Mouse (Mus musculus) liver, embryonic 15.5 days (tissue): ENCODE results near the gene Spint1. TPM values are rescaled to one million over a fixed set of nuclear protein-coding genes. Genes with fewer than 3 reads are reported as not detected.

Experiments
- ATAC-seq: fragments of 200-750 bp; cut with Nextera tagmentation; 2 replicates; pipeline ENCODE4 v1.8.0; 2017; ENCODE audit warnings: moderate number of reproducible peaks, mild to moderate bottlenecking, moderate library complexity; ENCODE audit not compliant: insufficient read depth
- H3K27ac ChIP-seq: fragments of 300-500 bp; sonication (generic); replicated peaks from 2 replicates; pipeline ENCODE4 v1.5.1; 2015; ENCODE audit warnings: mild to moderate bottlenecking, inconsistent platforms
- H3K27me3 ChIP-seq: fragments of 300-500 bp; sonication (generic); 2 replicates; pipeline ENCODE4 v1.6.1; 2015; ENCODE audit warnings: mild to moderate bottlenecking, inconsistent platforms
- H3K36me3 ChIP-seq: fragments of 300-500 bp; sonication (generic); replicated peaks from 2 replicates; pipeline ENCODE4 v1.6.1; 2015; ENCODE audit warnings: moderate library complexity, mild to moderate bottlenecking, inconsistent platforms
- H3K4me1 ChIP-seq: fragments of 300-500 bp; sonication (generic); replicated peaks from 2 replicates; pipeline ENCODE4 v1.6.1; 2015; ENCODE audit warnings: inconsistent platforms
- H3K4me2 ChIP-seq: fragments of 300-500 bp; sonication (generic); 2 replicates; pipeline ENCODE4 v1.6.1; 2015; ENCODE audit warnings: moderate library complexity, mild to moderate bottlenecking, inconsistent platforms
- H3K4me3 ChIP-seq: fragments of 300-500 bp; sonication (generic); replicated peaks from 2 replicates; pipeline ENCODE4 v1.5.1; 2015; ENCODE audit warnings: mild to moderate bottlenecking, inconsistent platforms
- H3K9ac ChIP-seq: fragments of 300-500 bp; sonication (generic); 2 replicates; pipeline ENCODE4 v1.6.1; 2015; ENCODE audit warnings: moderate library complexity, mild to moderate bottlenecking, inconsistent platforms
- H3K9me3 ChIP-seq: fragments of 300-500 bp; sonication (generic); replicated peaks from 2 replicates; pipeline ENCODE4 v1.6.1; 2016; ENCODE audit warnings: inconsistent platforms
- WGBS: fragments of 180-500 bp; shearing (Covaris S2); methylation state at CpG from one replicate; pipeline ENCODE4 v1.1.7; 2015; ENCODE audit warnings: mixed read lengths; ENCODE audit not compliant: insufficient replicate concordance; 5-methylcytosine and 5-hydroxymethylcytosine counted together
- polyA plus RNA-seq: library from polyadenylated mRNA; unstranded; fragments of >200 nt; fragmentation: Nextera tagmentation; extraction: Ambion mirVana; gene quantifications from 2 replicates; pipeline ENCODE4 v1.2.1, GENCODE M21; 2015

The Spint1 gene
- polyA plus RNA-seq, 1 experiment from 2014 or later, result 0.15 TPM

DNA sequence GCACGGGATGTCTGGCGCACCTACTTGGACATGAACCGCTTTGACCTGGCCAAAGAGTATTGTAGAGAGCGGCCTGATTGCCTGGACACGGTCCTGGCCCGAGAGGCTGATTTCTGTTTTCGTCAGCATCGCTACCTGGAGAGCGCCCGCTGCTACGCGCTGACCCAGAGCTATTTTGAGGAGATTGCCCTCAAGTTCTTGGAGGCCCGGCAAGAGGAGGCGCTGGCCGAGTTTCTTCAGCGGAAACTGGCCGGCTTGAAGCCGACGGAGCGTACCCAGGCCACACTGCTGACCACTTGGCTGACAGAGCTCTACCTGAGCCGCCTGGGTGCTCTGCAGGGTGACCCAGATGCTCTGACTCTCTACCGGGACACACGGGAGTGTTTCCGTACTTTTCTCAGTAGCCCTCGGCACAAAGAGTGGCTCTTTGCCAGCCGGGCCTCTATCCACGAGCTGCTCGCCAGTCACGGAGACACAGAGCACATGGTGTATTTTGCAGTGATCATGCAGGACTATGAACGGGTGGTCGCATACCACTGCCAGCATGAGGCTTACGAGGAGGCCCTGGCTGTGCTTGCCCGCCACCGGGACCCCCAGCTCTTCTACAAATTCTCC lies 56.7 kb downstream of the Spint1 start:
- H3K27me3 ChIP-seq, result no peaks in the 10 kb centered on the region
- peaks cover 24% of the 10 kb centered on the region for H3K4me1 ChIP-seq
- WGBS, result 90% methylated on average over 34 of the region's 34 CpGs
- H3K9ac ChIP-seq, result no peak overlapping the region
- ATAC-seq, result no peak
- H3K4me3 ChIP-seq, result no peak overlapping the region
- H3K36me3 ChIP-seq, result peaks cover 80% of the 10 kb centered on the region
- H3K27ac ChIP-seq, result no peak overlapping the region
- H3K4me2 ChIP-seq, result no peak overlapping the region
- H3K9me3 ChIP-seq, result no peaks in the 10 kb centered on the region

DNA sequence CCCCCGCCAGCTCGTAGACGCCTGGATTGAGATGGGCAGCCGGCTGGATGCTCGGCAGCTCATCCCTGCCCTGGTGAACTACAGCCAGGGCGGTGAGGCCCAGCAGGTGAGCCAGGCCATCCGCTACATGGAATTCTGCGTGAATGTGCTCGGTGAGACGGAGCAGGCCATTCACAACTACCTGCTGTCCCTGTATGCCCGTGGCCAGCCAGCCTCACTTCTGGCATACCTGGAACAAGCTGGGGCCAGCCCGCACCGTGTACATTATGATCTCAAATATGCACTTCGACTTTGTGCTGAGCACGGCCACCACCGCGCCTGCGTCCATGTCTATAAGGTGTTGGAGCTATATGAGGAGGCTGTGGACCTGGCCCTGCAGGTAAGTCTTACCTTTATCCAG lies 57.2 kb downstream of the Spint1 start:
- no peak for ATAC-seq
- Histone ChIP-seq H3K9me3 (no peaks in the 10 kb centered on the region), H3K27me3 (no peaks in the 10 kb centered on the region), H3K27ac (no peak overlapping the region), H3K36me3 (peaks cover 85% of the 10 kb centered on the region), H3K4me1 (peaks cover 24% of the 10 kb centered on the region), H3K4me3 (no peak overlapping the region), H3K4me2 (no peak overlapping the region), H3K9ac (no peak overlapping the region)
- WGBS, result 90% methylated on average over 18 of the region's 18 CpGs

DNA sequence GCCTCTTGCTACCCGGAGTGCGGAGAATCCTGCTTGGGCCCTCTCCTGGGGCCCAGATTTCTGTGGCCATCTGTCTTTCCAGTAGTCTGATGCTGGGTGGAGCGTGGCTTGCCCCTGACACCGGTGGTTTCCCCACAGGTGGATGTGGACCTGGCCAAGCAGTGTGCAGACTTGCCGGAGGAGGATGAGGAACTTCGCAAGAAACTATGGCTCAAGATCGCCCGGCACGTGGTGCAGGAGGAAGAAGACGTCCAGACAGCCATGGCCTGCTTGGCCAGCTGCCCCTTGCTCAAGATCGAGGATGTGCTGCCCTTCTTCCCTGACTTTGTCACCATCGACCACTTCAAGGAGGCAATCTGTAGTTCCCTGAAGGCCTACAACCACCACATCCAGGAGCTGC lies 59.6 kb downstream of the Spint1 start:
- Histone ChIP-seq H3K36me3 (peaks cover 69% of the 10 kb centered on the region), H3K9ac (no peak overlapping the region), H3K4me3 (no peak overlapping the region), H3K9me3 (no peaks in the 10 kb centered on the region), H3K4me1 (peaks cover 37% of the 10 kb centered on the region), H3K4me2 (no peak overlapping the region), H3K27ac (no peak overlapping the region), H3K27me3 (no peaks in the 10 kb centered on the region)
- 74% methylated on average over 12 of the region's 12 CpGs for WGBS
- ATAC-seq, result no peak

DNA sequence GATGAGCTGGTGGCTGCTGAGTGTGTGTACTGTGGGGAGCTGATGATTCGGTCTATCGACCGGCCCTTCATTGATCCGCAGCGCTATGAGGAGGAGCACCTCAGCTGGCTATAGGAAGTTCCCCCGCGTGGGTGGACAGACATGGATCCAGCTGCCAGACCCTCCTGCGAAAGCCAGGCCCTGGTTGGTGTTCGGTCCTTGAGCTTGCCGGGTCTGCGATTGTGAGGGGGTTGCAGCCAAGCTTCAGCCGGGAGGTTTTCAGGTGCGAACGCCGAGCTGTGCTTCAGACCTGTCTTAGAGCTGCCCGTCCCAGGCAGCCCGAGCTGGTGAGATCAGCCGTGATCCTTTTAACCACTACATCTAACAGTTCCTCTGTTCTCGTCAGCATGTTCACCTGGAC lies 60.3 kb downstream of the Spint1 start:
- no peak overlapping the region for H3K4me3 ChIP-seq
- H3K4me1 ChIP-seq, result peaks cover 44% of the 10 kb centered on the region
- 83% methylated on average over 19 of the region's 19 CpGs for WGBS
- no peaks in the 10 kb centered on the region for H3K9me3 ChIP-seq
- no peak overlapping the region for H3K27ac ChIP-seq
- H3K36me3 ChIP-seq, result peaks cover 64% of the 10 kb centered on the region
- no peaks in the 10 kb centered on the region for H3K27me3 ChIP-seq
- ATAC-seq, result no peak
- no peak overlapping the region for H3K9ac ChIP-seq
- no peak overlapping the region for H3K4me2 ChIP-seq

DNA sequence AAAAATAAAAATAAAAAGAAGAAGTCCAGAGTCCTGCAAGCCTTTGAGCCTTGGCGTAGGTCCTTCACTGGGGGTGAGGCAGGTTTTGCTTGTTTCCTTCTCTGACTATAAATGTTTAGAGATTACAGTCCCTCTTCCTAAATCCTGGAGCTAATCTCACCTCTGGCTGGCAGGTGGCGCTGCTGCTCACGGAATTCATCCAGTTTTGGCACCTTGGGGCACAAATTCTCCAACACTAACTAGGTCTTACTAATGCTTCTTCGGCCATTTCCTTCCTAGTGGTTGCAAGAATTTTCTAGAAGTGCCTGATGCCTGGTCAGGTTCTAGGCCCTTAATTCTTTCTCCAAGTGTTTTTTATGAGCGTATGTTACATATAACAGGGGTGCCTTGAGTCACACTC lies 61.2 kb downstream of the Spint1 start:
- peaks cover 56% of the 10 kb centered on the region for H3K36me3 ChIP-seq
- no peaks in the 10 kb centered on the region for H3K9me3 ChIP-seq
- H3K27me3 ChIP-seq, result no peaks in the 10 kb centered on the region
- no peak overlapping the region for H3K9ac ChIP-seq
- no peak overlapping the region for H3K4me2 ChIP-seq
- H3K4me1 ChIP-seq, result peaks cover 50% of the 10 kb centered on the region
- H3K27ac ChIP-seq, result no peak overlapping the region
- ATAC-seq, result no peak
- 45% methylated on average over 5 of the region's 5 CpGs for WGBS
- H3K4me3 ChIP-seq, result no peak overlapping the region

DNA sequence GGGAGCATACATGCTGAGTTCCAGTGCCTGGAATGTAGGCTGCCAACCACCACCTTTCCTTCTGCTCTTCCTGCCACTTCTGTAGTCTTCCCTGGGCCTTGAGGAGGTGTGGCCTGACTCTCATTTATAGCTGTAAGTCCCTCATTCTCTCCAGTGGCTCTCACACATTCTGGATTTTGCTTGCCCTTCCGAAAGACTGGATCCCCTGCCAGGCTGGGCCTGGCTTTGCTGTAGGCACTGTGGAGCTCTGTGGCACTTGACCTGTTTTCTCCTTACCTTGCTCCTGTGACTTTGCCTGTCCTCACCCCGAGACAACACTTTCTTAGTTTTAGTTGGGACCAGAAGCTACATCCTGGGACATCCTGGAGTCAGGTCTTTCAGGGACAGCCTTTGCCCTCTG lies 61.7 kb downstream of the Spint1 start:
- H3K4me3 ChIP-seq, result no peak overlapping the region
- H3K9me3 ChIP-seq, result no peaks in the 10 kb centered on the region
- no peak overlapping the region for H3K4me2 ChIP-seq
- ATAC-seq, result no peak
- H3K4me1 ChIP-seq, result peaks cover 54% of the 10 kb centered on the region
- H3K36me3 ChIP-seq, result peaks cover 51% of the 10 kb centered on the region
- no peak overlapping the region for H3K9ac ChIP-seq
- WGBS, result 82% methylated on average over 2 of the region's 2 CpGs
- no peak overlapping the region for H3K27ac ChIP-seq
- H3K27me3 ChIP-seq, result no peaks in the 10 kb centered on the region

Other genes with a start within 250 kb of the Spint1 start
- 12.3 and 12.4 TPM in 2 replicates for gene Ccdc32, start 208.0 kb upstream of the Spint1 start, polyA plus RNA-seq
- 2.6 and 2.8 TPM in 2 replicates for gene Rpusd2, start 202.6 kb upstream of the Spint1 start, polyA plus RNA-seq
- gene Knl1, start 190.2 kb upstream of the Spint1 start, polyA plus RNA-seq, result 55.2 and 59.3 TPM in 2 replicates
- 30.4 and 36.9 TPM in 2 replicates for gene Rad51, start 124.6 kb upstream of the Spint1 start, polyA plus RNA-seq
- 45.0 and 50.7 TPM in 2 replicates for gene Rmdn3, start 80.3 kb upstream of the Spint1 start, polyA plus RNA-seq
- 81.3 and 102 TPM in 2 replicates for gene Gchfr, start 69.6 kb upstream of the Spint1 start, polyA plus RNA-seq
- 0.10 TPM in 2 replicates for gene Gm14137, start 62.9 kb upstream of the Spint1 start, polyA plus RNA-seq
- gene Zfyve19, start 28.7 kb upstream of the Spint1 start, polyA plus RNA-seq, result 19.0 and 21.6 TPM in 2 replicates
- gene Dnajc17, start 28.6 kb upstream of the Spint1 start, polyA plus RNA-seq, result 7.0 and 7.1 TPM in 2 replicates
- 0.20 TPM in 1 of 2 replicates, not detected in the other for gene Ppp1r14d, start 7.5 kb upstream of the Spint1 start, polyA plus RNA-seq
- 0.08 and 0.26 TPM in 2 replicates for gene Rhov, start 33.9 kb downstream of the Spint1 start, polyA plus RNA-seq
- 6.3 and 6.4 TPM in 2 replicates for gene Vps18, start 51.4 kb downstream of the Spint1 start, polyA plus RNA-seq
- 1.9 and 2.1 TPM in 2 replicates for gene Dll4, start 88.4 kb downstream of the Spint1 start, polyA plus RNA-seq
- gene Chac1, start 113.9 kb downstream of the Spint1 start, polyA plus RNA-seq, result 2.9 and 3.4 TPM in 2 replicates
- 1.4 and 1.6 TPM in 2 replicates for gene Ino80, start 240.3 kb downstream of the Spint1 start, polyA plus RNA-seq